Mouse (Mus musculus): ENCODE measurements around the gene Sema4a. TPM values are rescaled to one million over a fixed set of nuclear protein-coding genes. Genes with fewer than 3 reads are reported as not detected.

Gene Sema4a
- 100 to 1,000 TPM in 1 of 2 experiments, 10 to 100 TPM in 1; 42.2 to 122 TPM for polyA plus RNA-seq (2017; shearing (Covaris generic))

DNA sequence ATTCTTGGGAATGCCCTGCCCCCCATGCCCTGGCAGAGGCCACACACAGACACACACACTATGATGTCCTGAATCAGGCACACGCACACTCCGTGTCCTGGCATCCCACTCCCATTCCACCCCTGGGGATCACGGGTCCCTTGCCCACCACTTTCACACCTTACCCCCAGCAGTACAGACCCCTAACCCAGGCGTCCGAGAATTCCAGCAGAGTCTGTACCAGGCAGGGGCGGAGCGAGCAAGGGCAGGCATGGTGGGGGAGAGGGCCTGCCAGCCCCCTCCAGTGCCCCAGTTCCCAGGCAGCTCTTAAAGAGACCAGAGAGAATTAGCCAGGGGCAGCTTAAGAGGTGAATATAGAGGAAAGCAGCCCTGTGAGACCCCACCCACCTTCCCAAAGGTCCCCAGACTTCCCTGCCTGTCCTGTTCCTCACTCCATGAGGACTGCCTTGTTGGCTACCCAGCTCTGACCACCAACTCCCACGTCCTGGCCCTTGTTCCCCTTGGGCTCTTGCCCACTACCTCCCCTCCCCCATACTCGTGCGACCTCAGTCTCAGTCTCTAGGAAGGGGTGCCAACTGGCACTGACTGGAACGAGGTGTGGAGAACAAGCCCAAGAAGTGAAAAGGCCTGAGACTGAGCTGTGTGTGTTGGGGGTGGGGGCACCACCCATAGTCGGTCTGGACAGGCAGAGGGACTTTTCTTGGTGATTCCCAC is at the start of gene Sema4a:
Gene Sema4a, minus strand, starts transcription at position 200 of the 714 bp plus-strand sequence.

DNA sequence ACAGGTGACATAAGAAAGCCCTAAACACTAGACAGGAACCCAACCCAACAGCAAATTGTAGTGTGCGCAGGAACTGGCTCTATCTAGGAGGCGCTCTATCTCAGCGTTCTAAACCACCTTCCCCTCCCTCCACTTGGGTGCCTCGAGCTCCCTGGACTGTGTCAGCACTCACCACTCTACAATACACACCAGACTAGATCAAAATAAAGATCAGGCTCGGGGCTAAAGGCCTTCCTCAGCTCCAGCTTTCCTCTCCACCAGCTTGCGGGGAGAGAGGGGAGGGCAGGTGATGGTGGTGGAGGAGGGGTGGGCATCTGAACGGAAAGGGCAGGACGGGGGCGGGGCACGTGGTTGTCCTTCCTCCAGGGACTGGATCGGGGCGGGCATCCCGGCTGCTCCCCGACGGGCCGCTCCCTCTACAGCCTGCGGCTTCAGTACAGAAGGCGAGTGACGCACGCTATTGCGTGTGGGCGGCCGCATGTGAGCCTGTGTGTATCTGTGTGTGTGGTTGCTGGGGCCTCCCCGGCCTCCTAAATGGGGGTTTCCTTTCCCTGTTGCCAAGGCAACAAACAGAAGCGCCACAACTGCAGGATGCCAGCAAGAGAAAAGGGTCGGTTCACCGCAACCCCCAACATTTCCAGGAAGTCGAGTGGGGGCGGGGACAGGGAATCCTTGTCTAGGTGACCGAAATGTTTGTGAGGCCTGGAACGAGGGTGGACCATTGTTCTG is 48.9 kb upstream of the Sema4a start, which contains the start of gene Lmna:
Gene Lmna, minus strand, starts transcription at position 265 of the 729 bp plus-strand sequence.

DNA sequence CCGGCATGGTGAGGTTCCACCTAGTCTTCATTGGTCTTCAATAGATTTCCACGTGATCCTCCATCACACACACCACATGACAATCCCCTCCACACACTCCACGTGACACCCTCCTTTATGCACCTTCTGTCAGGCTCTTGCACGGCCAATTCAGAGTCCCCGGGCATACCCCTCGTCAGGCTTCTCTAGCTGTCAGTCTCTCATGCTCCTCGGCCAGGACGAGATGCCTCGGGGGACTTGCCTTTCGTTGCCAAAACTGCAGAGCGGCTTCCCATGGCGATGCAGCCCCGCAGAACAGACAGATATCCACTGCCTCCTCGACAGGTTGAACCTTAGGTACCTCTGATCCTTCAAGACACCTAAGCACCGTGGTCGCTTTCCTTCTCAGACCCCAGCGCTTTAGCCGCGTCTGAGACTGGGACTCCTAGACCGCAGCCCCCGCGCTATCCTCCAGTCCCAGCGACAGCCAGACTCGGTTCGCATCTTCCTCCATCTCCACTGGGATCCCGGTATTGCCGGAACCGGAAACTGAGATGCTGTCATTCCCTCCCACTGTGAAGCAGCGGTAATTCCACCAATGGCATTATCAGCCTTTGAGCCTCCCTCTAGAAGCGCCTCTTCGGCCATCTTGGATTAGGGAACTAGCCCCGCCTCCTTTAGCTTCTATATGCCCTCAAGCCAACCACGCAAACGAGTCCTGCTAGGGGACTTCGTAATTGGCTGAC is 36.2 kb downstream of the Sema4a start, which contains the start of gene Slc25a44:
Gene Slc25a44, minus strand, starts transcription at position 535 of the 725 bp plus-strand sequence.

DNA sequence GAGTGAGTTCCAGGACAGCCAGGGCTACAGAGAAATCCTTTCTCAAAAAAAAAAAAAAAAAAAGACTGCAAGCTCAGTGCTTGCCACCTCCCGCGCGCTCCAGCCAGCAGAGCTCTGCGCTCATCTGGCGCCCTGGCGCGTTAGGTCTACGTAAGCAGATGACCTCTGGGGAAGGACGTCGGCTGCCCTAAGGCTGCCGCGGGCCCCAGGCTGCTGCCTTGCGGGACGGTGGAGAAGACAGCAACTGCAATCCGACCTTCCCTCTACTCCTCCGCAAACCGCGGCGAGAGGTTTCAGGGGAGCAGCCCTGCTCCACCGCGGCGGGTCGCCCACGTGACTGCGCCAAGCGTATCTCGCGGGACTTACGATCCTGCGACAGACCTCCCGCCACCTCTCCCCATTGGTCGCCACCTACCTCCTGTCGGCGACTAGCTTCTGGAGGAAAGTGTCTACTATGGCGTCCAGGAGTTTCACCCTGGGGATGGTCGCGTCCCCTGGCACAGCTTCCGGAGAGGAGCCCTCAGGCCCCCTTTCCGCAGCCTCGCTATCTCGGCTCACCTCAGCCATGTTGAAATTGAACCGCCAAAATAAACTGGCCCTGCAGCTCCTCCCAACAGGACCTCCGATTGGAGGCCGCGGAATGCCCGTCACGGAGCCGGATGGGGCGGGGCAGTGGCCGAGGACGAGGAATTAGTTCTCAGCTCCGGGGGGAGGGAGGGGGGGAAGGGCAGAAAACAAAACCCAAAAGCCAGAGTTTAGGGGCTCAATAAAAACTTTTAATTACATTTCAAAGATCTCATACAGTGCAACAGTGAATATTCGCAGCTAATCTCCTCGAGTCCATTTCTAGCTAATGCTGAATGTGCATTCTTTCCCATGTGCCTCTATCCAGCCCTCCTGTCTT is 51.0 kb downstream of the Sema4a start, which contains the start of gene Pmf1:
Gene Pmf1, minus strand, starts transcription at position 591 of the 904 bp plus-strand sequence.

Other genes with a start within 250 kb of the Sema4a start
- gene Rhbg, start 206.5 kb downstream of the Sema4a start, polyA plus RNA-seq (2017; shearing (Covaris generic)): under 1 TPM; 0.12 to 0.17 TPM
- gene Gm38392, start 174.0 kb downstream of the Sema4a start, polyA plus RNA-seq (2017; shearing (Covaris generic)): not detected
- 1 to 10 TPM; 4.3 to 6.7 TPM for gene Tsacc, start 164.2 kb downstream of the Sema4a start, polyA plus RNA-seq (2017; shearing (Covaris generic))
- 100 to 1,000 TPM; 267 to 334 TPM for gene Cct3, start 164.1 kb downstream of the Sema4a start, polyA plus RNA-seq (2017; shearing (Covaris generic))
- gene Glmp, start 136.2 kb downstream of the Sema4a start, polyA plus RNA-seq (2017; shearing (Covaris generic)): 100 to 1,000 TPM; 268 to 447 TPM
- gene Tmem79, start 125.0 kb downstream of the Sema4a start, polyA plus RNA-seq (2017; shearing (Covaris generic)): 1 to 10 TPM in 1 of 2 experiments, under 1 TPM in 1; 0.76 to 1.9 TPM
- gene Smg5, start 124.9 kb downstream of the Sema4a start, polyA plus RNA-seq (2017; shearing (Covaris generic)): 10 to 100 TPM; 43.8 to 45.7 TPM
- not detected for gene Paqr6, start 96.6 kb downstream of the Sema4a start, polyA plus RNA-seq (2017; shearing (Covaris generic))
- not detected for gene Bglap3, start 88.4 kb downstream of the Sema4a start, polyA plus RNA-seq (2017; shearing (Covaris generic))
- gene Bglap2, start 82.5 kb downstream of the Sema4a start, polyA plus RNA-seq (2017; shearing (Covaris generic)): not detected
- gene Bglap, start 76.7 kb downstream of the Sema4a start, polyA plus RNA-seq (2017; shearing (Covaris generic)): not detected
- gene Pmf1, start 50.9 kb downstream of the Sema4a start, polyA plus RNA-seq (2017; shearing (Covaris generic)): 10 to 100 TPM; 39.3 to 53.6 TPM
- 10 to 100 TPM; 12.4 to 16.7 TPM for gene Slc25a44, start 36.0 kb downstream of the Sema4a start, polyA plus RNA-seq (2017; shearing (Covaris generic))
- 10 to 100 TPM in 1 of 2 experiments, 1 to 10 TPM in 1; 7.7 to 30.9 TPM for gene Lmna, start 48.8 kb upstream of the Sema4a start, polyA plus RNA-seq (2017; shearing (Covaris generic))
- under 1 TPM; 0.21 to 0.33 TPM for gene Mex3a, start 71.2 kb upstream of the Sema4a start, polyA plus RNA-seq (2017; shearing (Covaris generic))
- under 1 TPM in 1 of 2 experiments, not detected in 1; 0.66 TPM for gene Rab25, start 87.1 kb upstream of the Sema4a start, polyA plus RNA-seq (2017; shearing (Covaris generic))
- gene Lamtor2, start 91.9 kb upstream of the Sema4a start, polyA plus RNA-seq (2017; shearing (Covaris generic)): 100 to 1,000 TPM; 165 to 189 TPM
- gene Ubqln4, start 92.6 kb upstream of the Sema4a start, polyA plus RNA-seq (2017; shearing (Covaris generic)): 10 to 100 TPM; 35.4 to 39.3 TPM
- gene Ssr2, start 114.7 kb upstream of the Sema4a start, polyA plus RNA-seq (2017; shearing (Covaris generic)): 100 to 1,000 TPM; 137 to 153 TPM
- 100 to 1,000 TPM; 132 to 145 TPM for gene Arhgef2, start 144.8 kb upstream of the Sema4a start, polyA plus RNA-seq (2017; shearing (Covaris generic))
- gene Rxfp4, start 192.0 kb upstream of the Sema4a start, polyA plus RNA-seq (2017; shearing (Covaris generic)): not detected
- gene Khdc4, start 224.6 kb upstream of the Sema4a start, polyA plus RNA-seq (2017; shearing (Covaris generic)): 10 to 100 TPM; 86.3 to 93.1 TPM

Measured in activated CD4-positive, CD25-positive, alpha-beta regulatory T cell (primary cell).